In genomic region chr3:147707401-147707801, GRCm38 (mm10) we compare ENCODE assay signal across 14 mouse cellular contexts.
DNase-seq lines count a peak whose midpoint lies in the region; ATAC-seq and TF ChIP-seq lines count a peak whose summit lies in the region.
"Had no signal": no experiment of that assay in that cellular context is flagged by ENCODE, and none has a peak within 500 bp of the region (broad histone marks: within the 10 kb centered on the region; RNA-seq: fewer than 3 reads in every experiment).

No protein-coding gene starts in this region.

- TF ChIP-seq CTCF in lung, postnatal 0 days (IDR thresholded peaks at IDR 0.05): no peak

- H3K4me2 ChIP-seq in forebrain, embryonic 14.5 days (ENCODE audit: low read length): no peak overlapping the region
- H3K4me2 ChIP-seq in lung, postnatal 0 days (replicated peaks; ENCODE audit: low read depth, low read length): no peak overlapping the region
- H3K4me2 ChIP-seq: hindbrain, embryonic 14.5 days had no signal

- H3K4me3 ChIP-seq in forebrain, embryonic 10.5 days: no peak overlapping the region
- no peak overlapping the region for H3K4me3 ChIP-seq in forebrain, embryonic 14.5 days (ENCODE audit: low read depth, low read length)
- H3K4me3 ChIP-seq in lung, postnatal 0 days (ENCODE audit: low read depth, low read length): no peak overlapping the region
- H3K4me3 ChIP-seq: left cerebral cortex, adult 2 months had no signal

- H3K9ac ChIP-seq in forebrain, embryonic 14.5 days (ENCODE audit: low read length): no peak overlapping the region
- H3K9ac ChIP-seq in lung, postnatal 0 days (replicated peaks; ENCODE audit: low read depth): no peak overlapping the region
- H3K9ac ChIP-seq: hindbrain, embryonic 14.5 days; liver, embryonic 14.5 days had no signal

- DNase-seq in forebrain, embryonic 10.5 days (ENCODE audit: extremely low spot score, low spot score): peak; percentile 23
- no peak for DNase-seq in forebrain, embryonic 14.5 days (ENCODE audit: low spot score)
- DNase-seq in lung, postnatal 0 days (ENCODE audit: low spot score): peak; percentile 73
- DNase-seq in lung, postnatal 14 days: no peak
- DNase-seq in forelimb bud, embryonic 11.5 days (ENCODE audit: low read depth, low spot score): peak; percentile 86
- peak; percentile 44 for DNase-seq in retina, postnatal 1 day
- DNase-seq in cerebellum, postnatal 4 days (ENCODE audit: low spot score in 2 of 2): no peak
- no peak for DNase-seq in adrenal gland, adult (ENCODE audit: inconsistent age in 2 of 2, low spot score in 1 of 2)
- DNase-seq: cerebellum, adult 18-20 months; midbrain, embryonic 14.5 days; right cerebral cortex, postnatal 25 days had no signal

- 0 out of 2 replicates have a peak overlapping the region, but pooled peaks have one; percentile 2 for H3K27ac ChIP-seq in forebrain, embryonic 10.5 days
- H3K27ac ChIP-seq in forebrain, embryonic 14.5 days (ENCODE audit: low read depth, low read length): no peak overlapping the region
- no peak overlapping the region for H3K27ac ChIP-seq in lung, postnatal 0 days (ENCODE audit: low read length)
- H3K27ac ChIP-seq: hindbrain, embryonic 14.5 days; left cerebral cortex, adult 2 months; liver, embryonic 14.5 days had no signal

- ATAC-seq in forebrain, embryonic 14.5 days: no peak
- peak; percentile 71 for ATAC-seq in lung, postnatal 0 days

- peaks cover 12% of the 10 kb centered on the region for H3K4me1 ChIP-seq in forebrain, embryonic 10.5 days
- no peaks in the 10 kb centered on the region for H3K4me1 ChIP-seq in forebrain, embryonic 14.5 days (ENCODE audit: control insufficient read depth, insufficient read depth, low read length)
- H3K4me1 ChIP-seq in lung, postnatal 0 days (ENCODE audit: insufficient read depth, low read depth, low read length): no peaks in the 10 kb centered on the region

- H3K9me3 ChIP-seq in forebrain, embryonic 10.5 days: no peaks in the 10 kb centered on the region
- no peaks in the 10 kb centered on the region for H3K9me3 ChIP-seq in forebrain, embryonic 14.5 days (replicated peaks; ENCODE audit: control insufficient read depth, low read length)
- no peaks in the 10 kb centered on the region for H3K9me3 ChIP-seq in lung, postnatal 0 days (ENCODE audit: low read length)

- no peaks in the 10 kb centered on the region for H3K36me3 ChIP-seq in forebrain, embryonic 10.5 days (replicated peaks)
- H3K36me3 ChIP-seq in forebrain, embryonic 14.5 days (ENCODE audit: control insufficient read depth, insufficient read depth, low read length): no peaks in the 10 kb centered on the region
- H3K36me3 ChIP-seq in lung, postnatal 0 days (ENCODE audit: insufficient read depth, low read length): no peaks in the 10 kb centered on the region

- 40% methylated on average over 4 of the region's 4 CpGs for WGBS in forebrain, embryonic 10.5 days
- WGBS in forebrain, embryonic 14.5 days: 38% methylated on average over 4 of the region's 4 CpGs
- 18% methylated on average over 4 of the region's 4 CpGs for WGBS in lung, postnatal 0 days

- TF ChIP-seq EP300 in lung, postnatal 0 days (IDR thresholded peaks at IDR 0.05): peak; percentile 54; the same call in 1 of the 2 replicates

- H3K27me3 ChIP-seq in forebrain, embryonic 10.5 days (ENCODE audit: poor library complexity, severe bottlenecking): no peaks in the 10 kb centered on the region
- no peaks in the 10 kb centered on the region for H3K27me3 ChIP-seq in forebrain, embryonic 14.5 days (replicated peaks; ENCODE audit: control insufficient read depth, insufficient read depth, low read length)
- no peaks in the 10 kb centered on the region for H3K27me3 ChIP-seq in lung, postnatal 0 days (replicated peaks; ENCODE audit: insufficient read depth, low read length)

Comparison
In these comparisons a context has a peak if more than half of its experiments do, and no peak if none do; other contexts are left out.
1. DNase-seq: peak in forebrain, embryonic 10.5 days (single experiment), lung, postnatal 0 days (single experiment), forelimb bud, embryonic 11.5 days (single experiment) and retina, postnatal 1 day (single experiment); none in forebrain, embryonic 14.5 days (single experiment), lung, postnatal 14 days (single experiment), cerebellum, postnatal 4 days (0 of 2) and adrenal gland, adult (0 of 2).